Mouse (Mus musculus) hematopoietic stem cell, adult 5-6 weeks (primary cell): Measurements from ENCODE around the gene Aqp8. TPM values are rescaled to one million over a fixed set of nuclear protein-coding genes. Genes with fewer than 3 reads are reported as not detected.
A peak's percentile ranks its signal among the peaks of the same experiment; 100 is the strongest.

Experiments
- ATAC-seq, 2 experiments: fragments of 125-278 bp in 1 of 2; replicated peaks in 1 of 2; 2 replicates each; pipeline ENCODE4 v1.8.0; 2016 to 2017; ENCODE audit warnings: inconsistent platforms in 2 of 2, mild to moderate bottlenecking in 2 of 2, moderate number of reproducible peaks in 2 of 2, low read depth in 1 of 2, moderate TSS enrichment in 1 of 2; ENCODE audit not compliant: low FRiP score in 2 of 2, poor library complexity in 2 of 2, severe bottlenecking in 2 of 2, insufficient read depth in 1 of 2, low TSS enrichment in 1 of 2
- total RNA-seq: library from RNA; stranded (forward); fragments of 172-1452, 232-1000 nt; gene quantifications from 2 replicates; pipeline ENCODE4 v1.2.3, GENCODE M21; 2017

The Aqp8 gene
- total RNA-seq, 1 experiment from 2014 or later: not detected

DNA sequence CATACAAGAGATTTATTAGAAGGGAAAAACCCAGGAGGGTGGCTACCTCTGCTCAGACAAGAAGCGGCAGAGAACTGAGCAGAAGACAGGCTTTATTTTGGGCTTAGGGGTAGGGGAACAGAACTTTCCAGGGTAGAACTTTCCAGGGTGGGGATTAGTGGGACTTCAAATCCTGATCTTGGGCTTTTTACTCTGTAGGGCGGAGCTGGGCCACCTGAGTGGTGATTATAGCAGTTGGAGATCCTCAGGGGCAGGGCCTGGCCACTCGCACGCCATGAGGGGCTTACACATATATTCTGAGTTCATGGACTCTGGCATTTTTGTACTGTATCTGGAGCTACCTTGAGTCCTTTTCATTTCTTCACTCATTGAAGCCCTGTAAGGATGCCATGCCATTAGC is 775 bp upstream of the Aqp8 start:
- ATAC-seq: no peak

DNA sequence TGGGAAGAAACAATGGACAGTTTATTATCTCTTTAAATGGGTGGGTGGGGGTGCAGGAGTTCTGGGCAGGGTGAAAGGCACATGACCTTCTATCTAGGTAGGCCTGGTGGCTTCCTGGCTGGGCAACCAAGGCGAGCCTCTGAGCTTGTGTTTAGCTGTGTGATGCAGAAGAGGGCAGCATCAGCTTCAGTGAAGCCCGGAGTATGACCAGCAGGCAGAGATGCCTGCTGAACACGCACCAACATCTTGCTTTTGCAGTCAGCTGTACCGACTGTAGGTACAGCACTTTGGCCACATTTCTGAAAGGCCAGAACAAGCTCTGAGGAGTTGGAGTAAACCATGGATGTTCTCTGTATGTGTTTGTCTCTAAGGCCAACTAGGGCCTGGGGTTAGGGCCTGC is 1.5 kb downstream of the Aqp8 start:
- no peak for ATAC-seq

DNA sequence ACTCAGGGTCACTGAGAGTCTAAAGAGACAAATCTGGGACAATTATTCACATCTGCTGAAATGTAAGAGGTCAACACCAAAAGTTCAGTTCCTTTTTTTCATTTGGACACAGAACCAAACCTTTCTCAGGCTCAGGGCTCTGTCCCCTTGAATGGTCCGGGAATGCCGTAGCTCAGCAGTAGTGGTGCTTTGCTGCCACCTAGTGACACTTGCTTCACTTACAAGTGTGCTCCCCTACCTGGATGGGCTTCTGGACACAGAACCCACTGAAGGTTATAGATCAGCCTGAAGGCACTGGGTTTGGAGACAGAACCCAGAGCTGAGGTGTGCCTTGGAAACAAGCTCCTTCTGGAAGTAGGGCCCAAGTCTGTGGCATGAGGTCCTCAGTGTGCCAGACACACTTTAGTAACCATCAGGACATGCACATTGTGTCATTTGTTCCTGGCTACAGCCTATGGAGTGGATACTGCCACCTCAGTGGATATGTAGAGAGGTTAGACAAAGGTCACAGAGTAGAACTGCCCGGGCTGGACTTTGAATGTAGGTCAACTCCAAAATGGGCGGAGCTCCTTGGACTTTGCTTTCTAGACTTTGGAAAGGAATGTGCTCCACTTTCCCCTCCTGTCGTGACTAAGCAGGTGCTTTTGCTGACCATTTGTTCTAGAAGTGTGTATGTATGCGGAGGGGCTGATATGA is 3.7 kb downstream of the Aqp8 start:
- ATAC-seq: peak; percentile 68; a peak in 2 of 4 replicates

DNA sequence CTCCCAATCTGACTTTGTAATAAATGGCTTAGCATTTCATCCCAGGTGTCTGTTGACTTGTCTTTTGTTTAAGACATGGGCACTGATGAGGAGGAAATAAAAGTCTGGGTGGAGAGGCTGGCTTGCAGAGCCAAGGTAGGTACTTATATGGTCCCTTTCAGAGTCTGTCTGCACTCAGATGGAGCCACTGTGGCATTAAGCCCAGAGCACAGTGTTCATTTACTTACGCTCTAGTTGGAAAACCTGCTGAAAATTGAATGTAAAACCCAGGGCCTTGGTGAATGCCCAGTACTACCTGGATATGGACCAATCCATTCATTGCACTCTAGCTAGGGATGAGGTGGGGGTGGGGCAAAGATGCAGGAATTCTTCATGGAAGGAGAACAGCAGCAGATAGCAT is 5.9 kb downstream of the Aqp8 start:
- ATAC-seq: no peak

DNA sequence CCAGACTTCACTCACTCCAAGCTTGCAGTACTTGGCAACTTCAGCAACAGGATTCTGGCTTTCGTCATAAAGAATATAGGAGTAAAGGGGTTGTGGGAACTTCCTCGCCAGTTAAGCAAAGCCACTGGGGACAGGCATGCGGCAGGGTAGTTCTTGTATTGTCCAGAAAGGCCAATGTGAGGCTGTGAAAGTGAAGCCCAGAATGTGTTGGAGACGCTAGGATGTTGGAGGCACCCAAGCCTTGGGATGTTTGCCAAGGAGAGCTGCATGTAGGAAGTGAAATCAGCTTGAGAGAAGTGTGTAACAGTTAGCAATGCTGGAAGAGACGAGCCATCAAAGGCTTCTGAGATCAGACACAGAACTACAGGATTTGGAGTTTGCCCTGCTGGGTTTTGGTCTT is 25.6 kb downstream of the Aqp8 start:
- no peak for ATAC-seq

- no peak for ATAC-seq
These were observed 37.6 kb downstream of the Aqp8 start for GRCm38 (mm10) chr7:123499481-123500238.

DNA sequence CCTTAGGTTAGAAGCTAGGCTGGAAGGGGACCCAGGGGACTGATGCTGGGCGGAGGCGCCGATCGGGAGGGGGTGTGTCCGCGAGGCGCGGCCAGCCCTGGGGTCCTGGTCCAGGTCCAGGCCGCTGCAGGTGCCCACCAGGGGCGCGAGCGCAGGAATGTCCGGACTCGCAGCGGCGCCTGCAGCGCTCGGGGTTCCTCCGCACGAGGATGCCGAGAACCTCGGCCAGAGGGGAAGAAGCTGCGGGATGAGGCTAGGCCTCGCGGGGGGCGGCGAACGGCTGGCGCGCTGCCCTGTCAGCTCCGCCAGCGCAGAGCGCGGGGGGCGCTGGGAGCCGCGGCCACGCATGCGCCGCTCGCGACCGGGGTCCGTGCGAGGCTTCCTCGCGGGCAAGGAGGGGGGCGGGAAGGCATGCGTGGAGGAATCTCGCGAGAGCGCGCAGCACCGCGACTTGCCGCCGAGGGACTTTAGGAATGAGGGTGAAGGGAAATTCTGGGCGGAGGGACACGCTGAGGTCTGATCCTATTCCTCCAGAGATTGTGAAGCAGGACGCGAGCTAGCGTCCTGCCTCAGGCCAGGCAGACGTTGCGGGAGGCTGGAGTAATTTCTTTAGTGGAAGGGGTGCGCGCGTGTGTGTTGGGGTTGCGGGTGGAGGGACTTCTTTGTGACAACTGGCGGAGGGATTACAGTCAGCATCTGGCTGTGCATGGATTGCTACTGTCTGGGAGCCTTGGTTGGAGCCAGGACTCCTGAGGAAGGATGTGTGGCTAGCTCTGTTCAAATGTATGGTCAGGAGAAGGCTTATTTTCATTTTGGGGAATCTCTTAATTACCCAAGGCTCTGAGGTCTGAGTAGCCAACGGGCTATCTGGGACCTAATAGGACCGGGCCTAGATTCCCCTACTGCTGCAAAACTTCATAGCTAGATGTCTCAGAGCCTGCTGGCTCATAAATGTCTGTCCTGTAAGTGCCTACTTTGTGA is 38.4 kb downstream of the Aqp8 start, which contains the start of gene Zkscan2:
Gene Zkscan2, minus strand, starts transcription at position 211 of the 981 bp plus-strand sequence.
- peak in 1 of 2 experiments; percentile 62; a peak in 2 of 4 replicates for ATAC-seq

GRCm38 (mm10) chr7:123503358-123503757 is 41.3 kb downstream of the Aqp8 start:
- 0 out of 4 replicates have a peak, but pooled peaks of 1 of the 2 experiments have one; percentile 12 for ATAC-seq

GRCm38 (mm10) chr7:123507946-123508345 is 45.9 kb downstream of the Aqp8 start:
- ATAC-seq: no peak

Other genes with a start within 250 kb of the Aqp8 start
- 0.50 and 1.3 TPM in 2 replicates for gene Slc5a11, start 247.5 kb upstream of the Aqp8 start, total RNA-seq
- gene Lcmt1, start 92.5 kb upstream of the Aqp8 start, total RNA-seq: 36.4 and 45.5 TPM in 2 replicates
- 34.4 and 35.1 TPM in 2 replicates for gene Arhgap17, start 92.4 kb upstream of the Aqp8 start, total RNA-seq
- gene Zkscan2, start 38.2 kb downstream of the Aqp8 start, total RNA-seq: not detected in 2 replicates